9 mouse cellular contexts compared by ENCODE assay signal in the genomic region with DNA sequence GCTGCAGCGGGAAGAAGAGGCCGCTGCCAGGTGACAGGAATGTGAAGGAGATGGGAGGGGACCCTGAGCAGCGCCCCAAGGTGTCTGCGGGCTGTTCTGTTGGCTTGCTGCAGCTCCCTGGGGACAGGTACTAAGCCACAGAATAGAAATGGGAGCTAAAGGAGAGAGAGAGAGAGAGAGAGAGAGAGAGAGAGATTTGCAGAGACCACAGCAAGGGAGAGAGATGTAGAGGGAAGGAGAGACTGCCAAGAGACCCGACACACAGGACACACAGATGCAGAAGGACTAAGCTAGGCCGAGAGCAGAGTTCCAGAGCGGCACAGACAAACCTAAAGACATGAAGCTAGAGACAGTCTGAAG. TPM values are rescaled to one million over a fixed set of nuclear protein-coding genes. Genes with fewer than 3 reads are reported as not detected.
DNase-seq lines count a peak whose midpoint lies in the region; ATAC-seq and TF ChIP-seq lines count a peak whose summit lies in the region.
"Had no signal": no experiment of that assay in that cellular context is flagged by ENCODE, and none has a peak within 500 bp of the region (broad histone marks: within the 10 kb centered on the region; RNA-seq: fewer than 3 reads in every experiment).

No protein-coding gene starts in this region.

- no peak for ATAC-seq in kidney, postnatal 0 days (replicated peaks; ENCODE audit: low FRiP score, low read depth)
- no peak for ATAC-seq in embryonic facial prominence, embryonic 12.5 days (ENCODE audit: insufficient number of reproducible peaks, insufficient read depth, low FRiP score, low TSS enrichment)
- peak; percentile 7 for ATAC-seq in inflammation-experienced regulatory T-cells, adult 6 months
- ATAC-seq in midbrain, postnatal 0 days (ENCODE audit: low FRiP score) = no peak

- H3K27ac ChIP-seq in kidney, postnatal 0 days = no peak overlapping the region
- 0 out of 2 replicates have a peak overlapping the region, but pooled peaks have one; percentile 19 for H3K27ac ChIP-seq in embryonic facial prominence, embryonic 12.5 days
- peak overlapping the region; percentile 96 for H3K27ac ChIP-seq in midbrain, postnatal 0 days (ENCODE audit: low read depth, low read length)

- TF ChIP-seq CTCF in kidney, postnatal 0 days (IDR thresholded peaks at IDR 0.05; ENCODE audit: low read depth) = no peak; the same call in 1 of the 2 replicates
- TF ChIP-seq CTCF in midbrain, postnatal 0 days (IDR thresholded peaks at IDR 0.05) = no peak

- DNase-seq in kidney, postnatal 0 days (ENCODE audit: low spot score) = no peak
- DNase-seq in kidney, postnatal 14 days = no peak
- DNase-seq in midbrain, postnatal 0 days (ENCODE audit: low spot score) = no peak
- DNase-seq in T-cell, adult 2 months (ENCODE audit: low spot score) = no peak
- DNase-seq in frontal cortex, postnatal 14 days (ENCODE audit: low spot score in 2 of 2) = no peak
- DNase-seq in cerebellum, postnatal 25 days = no peak

- H3K36me3 ChIP-seq in kidney, postnatal 0 days (ENCODE audit: insufficient read depth, low read length) = no peaks in the 10 kb centered on the region
- no peaks in the 10 kb centered on the region for H3K36me3 ChIP-seq in embryonic facial prominence, embryonic 12.5 days
- no peaks in the 10 kb centered on the region; the same call in 1 of the 2 replicates for H3K36me3 ChIP-seq in midbrain, postnatal 0 days (ENCODE audit: insufficient read depth, low read length)

- H3K4me2 ChIP-seq in kidney, postnatal 0 days (ENCODE audit: low read length) = peak overlapping the region; percentile 83
- peak overlapping the region; percentile 89 for H3K4me2 ChIP-seq in embryonic facial prominence, embryonic 12.5 days (replicated peaks)
- peak overlapping the region; percentile 82 for H3K4me2 ChIP-seq in midbrain, postnatal 0 days (ENCODE audit: low read depth, low read length, poor library complexity, severe bottlenecking)

- peaks cover 49% of the 10 kb centered on the region for H3K27me3 ChIP-seq in kidney, postnatal 0 days (ENCODE audit: insufficient read depth, low read length)
- H3K27me3 ChIP-seq in embryonic facial prominence, embryonic 12.5 days = peaks cover 95% of the 10 kb centered on the region
- H3K27me3 ChIP-seq in midbrain, postnatal 0 days (ENCODE audit: insufficient read depth, low read length) = no peaks in the 10 kb centered on the region

- H3K4me3 ChIP-seq in kidney, postnatal 0 days (replicated peaks; ENCODE audit: low read depth, low read length) = peak overlapping the region; percentile 44
- H3K4me3 ChIP-seq in embryonic facial prominence, embryonic 12.5 days = peak overlapping the region; percentile 46
- peak overlapping the region; percentile 40 for H3K4me3 ChIP-seq in midbrain, postnatal 0 days (ENCODE audit: low read depth, low read length)

- WGBS in kidney, postnatal 0 days = 4% methylated on average over 7 of the region's 7 CpGs
- 3% methylated on average over 7 of the region's 7 CpGs for whole genome bisulfite sequencing in embryonic facial prominence, embryonic 12.5 days
- WGBS in midbrain, postnatal 0 days = under 1% methylated on average over 7 of the region's 7 CpGs

- H3K9ac ChIP-seq in kidney, postnatal 0 days (ENCODE audit: low read depth, low read length) = no peak overlapping the region
- peak overlapping the region; percentile 60 for H3K9ac ChIP-seq in embryonic facial prominence, embryonic 12.5 days
- H3K9ac ChIP-seq in midbrain, postnatal 0 days (replicated peaks; ENCODE audit: low read length, poor library complexity, severe bottlenecking) = peak overlapping the region; percentile 75

- no peaks in the 10 kb centered on the region for H3K9me3 ChIP-seq in kidney, postnatal 0 days (replicated peaks; ENCODE audit: low read length)
- H3K9me3 ChIP-seq in embryonic facial prominence, embryonic 12.5 days = no peaks in the 10 kb centered on the region
- no peaks in the 10 kb centered on the region for H3K9me3 ChIP-seq in midbrain, postnatal 0 days (ENCODE audit: low read length)

- H3K4me1 ChIP-seq in kidney, postnatal 0 days (replicated peaks; ENCODE audit: insufficient read depth, low read length) = peaks cover 41% of the 10 kb centered on the region
- H3K4me1 ChIP-seq in embryonic facial prominence, embryonic 12.5 days = peaks cover 77% of the 10 kb centered on the region
- H3K4me1 ChIP-seq in midbrain, postnatal 0 days (ENCODE audit: insufficient read depth, low read length) = peaks cover 36% of the 10 kb centered on the region

RNA-seq across cellular contexts. Expression of gene Ndufa4l2, which starts 2.5 kb away (rescaled TPM):
- polyA plus RNA-seq in kidney, postnatal 0 days (2015; fragmentation: Nextera tagmentation; extraction: Ambion mirVana) = 57.8 and 63.2 TPM in 2 replicates
- polyA plus RNA-seq in embryonic facial prominence, embryonic 12.5 days (2016; fragmentation: Nextera tagmentation; extraction: Ambion mirVana) = 2.9 and 3.4 TPM in 2 replicates
- not detected for polyA plus RNA-seq in inflammation-experienced regulatory T-cells, adult 6 months (2017; shearing (Covaris generic))
- total RNA-seq in midbrain, postnatal 0 days (2014; rRNA removed) = 16.2 and 16.6 TPM in 2 replicates
- 18.7 and 19.9 TPM in 2 replicates for polyA plus RNA-seq in midbrain, postnatal 0 days (2015; fragmentation: Nextera tagmentation; extraction: Ambion mirVana)

RNA-seq across cellular contexts. Expression of gene Shmt2, which starts 10.0 kb away (rescaled TPM):
- polyA plus RNA-seq in kidney, postnatal 0 days (2015; fragmentation: Nextera tagmentation; extraction: Ambion mirVana) = 71.1 and 76.0 TPM in 2 replicates
- polyA plus RNA-seq in embryonic facial prominence, embryonic 12.5 days (2016; fragmentation: Nextera tagmentation; extraction: Ambion mirVana) = 82.4 and 88.2 TPM in 2 replicates
- 10 to 100 TPM; 38.2 to 43.2 (median 42.9) TPM for polyA plus RNA-seq in inflammation-experienced regulatory T-cells, adult 6 months (2017; shearing (Covaris generic))
- total RNA-seq in midbrain, postnatal 0 days (2014; rRNA removed) = 39.8 and 48.0 TPM in 2 replicates
- polyA plus RNA-seq in midbrain, postnatal 0 days (2015; fragmentation: Nextera tagmentation; extraction: Ambion mirVana) = 32.8 and 34.2 TPM in 2 replicates

RNA-seq across cellular contexts. Expression of gene Stac3, which starts 10.8 kb away (rescaled TPM):
- polyA plus RNA-seq in kidney, postnatal 0 days (2015; fragmentation: Nextera tagmentation; extraction: Ambion mirVana) = 0.16 and 0.31 TPM in 2 replicates
- 5.9 and 7.9 TPM in 2 replicates for polyA plus RNA-seq in embryonic facial prominence, embryonic 12.5 days (2016; fragmentation: Nextera tagmentation; extraction: Ambion mirVana)
- under 1 TPM in 1 of 3 experiments, not detected in 2; 0.35 TPM for polyA plus RNA-seq in inflammation-experienced regulatory T-cells, adult 6 months (2017; shearing (Covaris generic))
- total RNA-seq in midbrain, postnatal 0 days (2014; rRNA removed) = 1.2 and 2.3 TPM in 2 replicates
- 0.51 and 1.0 TPM in 2 replicates for polyA plus RNA-seq in midbrain, postnatal 0 days (2015; fragmentation: Nextera tagmentation; extraction: Ambion mirVana)

RNA-seq across cellular contexts. Expression of gene Nxph4, which starts 22.1 kb away (rescaled TPM):
- polyA plus RNA-seq in kidney, postnatal 0 days (2015; fragmentation: Nextera tagmentation; extraction: Ambion mirVana) = 0.93 and 1.1 TPM in 2 replicates
- 6.5 and 8.0 TPM in 2 replicates for polyA plus RNA-seq in embryonic facial prominence, embryonic 12.5 days (2016; fragmentation: Nextera tagmentation; extraction: Ambion mirVana)
- not detected for polyA plus RNA-seq in inflammation-experienced regulatory T-cells, adult 6 months (2017; shearing (Covaris generic))
- total RNA-seq in midbrain, postnatal 0 days (2014; rRNA removed) = 11.8 and 22.6 TPM in 2 replicates
- polyA plus RNA-seq in midbrain, postnatal 0 days (2015; fragmentation: Nextera tagmentation; extraction: Ambion mirVana) = 68.9 and 72.4 TPM in 2 replicates
- polyA plus RNA-seq: erythroblast, embryonic 14.5 days had no signal
